Mouse (Mus musculus): ENCODE data around the gene Arhgap45. TPM values are rescaled to one million over a fixed set of nuclear protein-coding genes. Genes with fewer than 3 reads are reported as not detected.
A peak's percentile ranks its signal among the peaks of the same experiment; 100 is the strongest.

Gene Arhgap45
- polyA plus RNA-seq, 1 experiment = 36.8 TPM

DNA sequence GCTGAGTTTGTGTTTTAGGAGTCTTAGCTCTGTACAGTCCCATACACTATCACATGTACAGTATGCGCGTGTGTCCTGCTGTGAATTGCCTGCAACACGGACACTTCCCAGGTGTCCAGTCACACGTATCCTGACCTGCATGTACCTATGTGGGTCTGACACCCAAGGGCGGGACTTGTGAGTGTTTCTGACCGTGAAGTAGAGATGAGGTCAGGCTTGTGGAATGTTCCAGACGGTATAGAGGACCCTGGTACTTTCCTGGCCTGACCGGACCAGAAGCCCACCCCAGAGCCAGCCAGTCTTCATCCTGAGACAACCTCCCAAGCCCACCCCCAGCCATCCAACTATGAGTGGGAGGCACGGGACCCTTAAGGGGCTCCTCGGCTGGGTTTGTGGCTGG, 870 bp upstream of the Arhgap45 start:
- 86% methylated on average over 10 of the region's 10 CpGs for WGBS
- Histone ChIP-seq H3K27me3 (ENCODE audit: control insufficient read depth, insufficient read depth, low read length) (no peaks in the 10 kb centered on the region), H3K4me1 (ENCODE audit: control insufficient read depth, insufficient read depth, insufficient read length, low read length) (peaks cover 19% of the 10 kb centered on the region), H3K36me3 (ENCODE audit: control insufficient read depth, insufficient read depth, low read length) (peaks cover 13% of the 10 kb centered on the region), H3K4me3 (ENCODE audit: low read depth, low read length) (no peak overlapping the region), H3K27ac (ENCODE audit: insufficient read depth, low read depth, low read length) (no peak overlapping the region)
- no peak for TF ChIP-seq POLR2A (IDR thresholded peaks at IDR 0.05; ENCODE audit: low read depth, low read length)
- no peak for TF ChIP-seq CTCF (IDR thresholded peaks at IDR 0.05; ENCODE audit: extremely low read depth, insufficient read length, insufficient replicate concordance, low read depth, low read length)

DNA sequence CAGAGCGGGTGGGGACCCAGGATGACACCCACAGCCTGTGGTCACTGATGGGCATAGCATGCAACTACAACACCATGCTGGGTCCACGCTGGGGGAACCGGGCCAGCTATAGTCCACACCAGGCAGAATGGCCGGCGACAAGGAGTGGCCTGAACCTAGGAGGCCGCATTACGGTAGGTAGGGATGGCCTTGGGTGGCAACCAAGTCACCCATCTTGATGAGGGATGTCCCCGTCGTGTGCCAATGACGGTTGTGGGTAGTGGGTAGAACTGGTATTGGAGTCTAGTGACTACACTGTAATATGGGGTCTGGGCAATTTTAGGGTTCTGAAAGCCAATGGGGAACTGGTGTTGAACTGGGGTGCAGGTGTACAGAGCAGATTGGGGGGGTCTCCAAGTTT, 478 bp downstream of the Arhgap45 start:
- 0 out of 2 replicates have a peak, but pooled peaks cover 2% of the 10 kb centered on the region for H3K36me3 ChIP-seq (ENCODE audit: control insufficient read depth, insufficient read depth, low read length)
- peaks cover 20% of the 10 kb centered on the region for H3K4me1 ChIP-seq (ENCODE audit: control insufficient read depth, insufficient read depth, insufficient read length, low read length)
- no peaks in the 10 kb centered on the region for H3K27me3 ChIP-seq (ENCODE audit: control insufficient read depth, insufficient read depth, low read length)
- peak overlapping the region; percentile 93 for H3K27ac ChIP-seq (ENCODE audit: insufficient read depth, low read depth, low read length)
- TF ChIP-seq CTCF (IDR thresholded peaks at IDR 0.05; ENCODE audit: extremely low read depth, insufficient read length, insufficient replicate concordance, low read depth, low read length) (no peak), POLR2A (IDR thresholded peaks at IDR 0.05; ENCODE audit: low read depth, low read length) (no peak)
- H3K4me3 ChIP-seq (ENCODE audit: low read depth, low read length) = peak overlapping the region; percentile 69
- 82% methylated on average over 10 of the region's 10 CpGs for WGBS

DNA sequence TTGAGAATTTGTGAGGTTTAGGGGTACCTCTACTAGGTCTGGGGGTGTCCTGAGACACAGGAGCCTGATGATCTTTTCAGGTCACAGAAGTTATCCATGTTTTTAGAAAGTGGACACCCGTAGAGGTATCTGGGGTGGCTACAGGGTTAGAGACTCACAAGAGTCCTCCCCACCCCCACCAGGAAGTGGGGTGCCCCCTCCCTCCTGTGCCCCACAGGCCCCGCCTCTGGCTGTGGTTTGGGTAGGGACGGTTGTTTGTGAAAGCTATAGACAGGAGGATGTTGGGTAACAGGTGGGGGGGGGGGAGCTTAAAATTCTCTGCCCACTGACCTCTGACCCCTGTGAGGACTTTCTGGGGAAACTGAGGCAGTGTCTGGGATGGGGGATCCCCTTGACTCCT, 908 bp downstream of the Arhgap45 start:
- Histone ChIP-seq H3K27ac (ENCODE audit: insufficient read depth, low read depth, low read length) (peak overlapping the region; percentile 93), H3K4me3 (ENCODE audit: low read depth, low read length) (peak overlapping the region; percentile 69), H3K4me1 (ENCODE audit: control insufficient read depth, insufficient read depth, insufficient read length, low read length) (peaks cover 20% of the 10 kb centered on the region), H3K36me3 (ENCODE audit: control insufficient read depth, insufficient read depth, low read length) (0 out of 2 replicates have a peak, but pooled peaks cover 2% of the 10 kb centered on the region), H3K27me3 (ENCODE audit: control insufficient read depth, insufficient read depth, low read length) (no peaks in the 10 kb centered on the region)
- WGBS = 39% methylated on average over 3 of the region's 3 CpGs
- TF ChIP-seq POLR2A (IDR thresholded peaks at IDR 0.05; ENCODE audit: low read depth, low read length) (no peak), CTCF (IDR thresholded peaks at IDR 0.05; ENCODE audit: extremely low read depth, insufficient read length, insufficient replicate concordance, low read depth, low read length) (no peak)

DNA sequence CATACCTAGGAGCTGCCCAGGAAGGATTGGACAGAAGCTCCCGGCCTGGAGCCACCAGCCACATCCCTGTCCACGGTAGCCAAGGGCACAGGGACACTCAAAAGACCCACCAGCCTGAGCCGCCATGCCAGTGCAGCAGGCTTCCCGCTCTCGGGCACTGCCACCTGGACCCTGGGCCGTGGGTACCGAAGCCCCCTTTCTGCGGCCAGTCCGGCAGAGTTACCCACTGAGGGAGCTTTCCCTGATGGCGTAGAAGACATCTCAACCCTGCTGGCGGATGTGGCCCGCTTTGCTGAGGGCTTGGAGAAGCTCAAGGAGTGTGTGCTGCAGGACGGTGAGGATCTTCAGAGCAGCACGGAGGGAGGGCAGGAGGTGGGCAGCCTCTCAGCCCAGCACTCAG, 1.3 kb downstream of the Arhgap45 start:
- Histone ChIP-seq H3K27me3 (ENCODE audit: control insufficient read depth, insufficient read depth, low read length) (no peaks in the 10 kb centered on the region), H3K4me3 (ENCODE audit: low read depth, low read length) (peak overlapping the region; percentile 60), H3K4me1 (ENCODE audit: control insufficient read depth, insufficient read depth, insufficient read length, low read length) (peaks cover 20% of the 10 kb centered on the region), H3K36me3 (ENCODE audit: control insufficient read depth, insufficient read depth, low read length) (0 out of 2 replicates have a peak, but pooled peaks cover 2% of the 10 kb centered on the region), H3K27ac (ENCODE audit: insufficient read depth, low read depth, low read length) (peak overlapping the region; percentile 91)
- no peak for TF ChIP-seq POLR2A (IDR thresholded peaks at IDR 0.05; ENCODE audit: low read depth, low read length)
- TF ChIP-seq CTCF (IDR thresholded peaks at IDR 0.05; ENCODE audit: extremely low read depth, insufficient read length, insufficient replicate concordance, low read depth, low read length) = no peak
- 76% methylated on average over 14 of the region's 14 CpGs for WGBS

DNA sequence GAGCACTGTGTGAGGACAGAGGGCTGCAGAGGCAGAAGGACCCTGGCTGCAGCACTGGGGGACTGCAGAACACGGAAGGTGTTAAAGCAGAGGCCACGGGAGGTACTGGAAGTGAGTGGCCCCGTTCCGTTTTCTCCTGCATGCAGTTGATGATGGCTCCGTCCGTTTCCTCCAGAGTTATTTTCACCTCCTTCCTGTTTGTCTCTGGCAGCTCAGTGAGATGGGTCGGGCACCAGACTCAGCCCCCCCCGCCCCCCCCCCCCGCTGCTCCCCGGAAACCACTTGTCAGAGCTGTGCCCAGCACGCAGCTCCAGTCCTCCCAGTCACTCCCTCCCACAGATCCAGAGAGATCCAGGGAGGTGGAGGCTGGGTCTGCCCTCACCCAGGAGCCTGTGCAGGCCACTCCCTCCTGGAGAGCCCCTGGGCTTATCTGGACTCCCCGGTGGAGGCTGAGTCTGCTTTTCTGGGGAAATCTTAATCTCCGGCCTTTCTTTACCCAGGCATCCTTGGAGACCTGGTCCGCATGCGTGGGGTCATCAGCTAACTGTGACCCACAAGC, 2.4 kb downstream of the Arhgap45 start:
- Histone ChIP-seq H3K27me3 (ENCODE audit: control insufficient read depth, insufficient read depth, low read length) (no peaks in the 10 kb centered on the region), H3K4me3 (ENCODE audit: low read depth, low read length) (peak overlapping the region; percentile 39), H3K36me3 (ENCODE audit: control insufficient read depth, insufficient read depth, low read length) (0 out of 2 replicates have a peak, but pooled peaks cover 2% of the 10 kb centered on the region), H3K4me1 (ENCODE audit: control insufficient read depth, insufficient read depth, insufficient read length, low read length) (peaks cover 23% of the 10 kb centered on the region), H3K27ac (ENCODE audit: insufficient read depth, low read depth, low read length) (peak overlapping the region; percentile 53)
- WGBS = 8% methylated on average over 12 of the region's 15 CpGs
- TF ChIP-seq POLR2A (IDR thresholded peaks at IDR 0.05; ENCODE audit: low read depth, low read length) (no peak), CTCF (IDR thresholded peaks at IDR 0.05; ENCODE audit: extremely low read depth, insufficient read length, insufficient replicate concordance, low read depth, low read length) (no peak)

DNA sequence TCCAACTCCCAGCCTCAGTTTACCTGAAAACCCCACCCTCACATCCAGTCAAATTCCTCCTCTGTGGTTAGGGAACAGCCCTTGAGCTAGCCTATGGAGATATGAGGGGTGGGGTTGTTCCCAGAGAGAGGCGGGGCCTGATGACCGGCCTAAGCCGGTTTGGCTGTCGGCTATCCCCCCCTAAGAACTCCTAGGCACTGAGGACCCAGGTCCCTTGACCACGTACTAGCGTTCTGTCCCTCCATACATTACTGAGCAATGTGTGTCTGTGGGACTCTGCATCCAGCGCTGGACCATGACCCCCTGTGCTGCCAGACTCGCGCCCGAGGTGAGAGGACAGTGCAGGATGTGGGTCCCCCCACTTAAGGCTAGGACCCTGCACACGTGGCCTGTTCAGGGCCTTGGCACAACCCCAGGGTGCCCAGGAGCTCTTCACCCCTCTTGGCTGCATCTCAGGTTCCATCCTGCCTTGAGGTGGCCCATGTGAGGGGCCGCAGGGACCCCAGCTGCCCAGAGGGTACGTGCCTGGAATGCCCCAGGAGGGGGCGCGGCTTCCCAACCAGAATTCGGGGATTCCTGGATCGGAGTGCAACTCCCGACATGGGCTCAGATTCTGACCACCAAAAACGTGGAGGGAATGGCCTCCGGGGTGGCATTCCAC, 3.1 kb downstream of the Arhgap45 start:
- WGBS = 41% methylated on average over 20 of the region's 20 CpGs
- Histone ChIP-seq H3K36me3 (ENCODE audit: control insufficient read depth, insufficient read depth, low read length) (0 out of 2 replicates have a peak, but pooled peaks cover 2% of the 10 kb centered on the region), H3K4me3 (ENCODE audit: low read depth, low read length) (peak overlapping the region; percentile 24)

DNA sequence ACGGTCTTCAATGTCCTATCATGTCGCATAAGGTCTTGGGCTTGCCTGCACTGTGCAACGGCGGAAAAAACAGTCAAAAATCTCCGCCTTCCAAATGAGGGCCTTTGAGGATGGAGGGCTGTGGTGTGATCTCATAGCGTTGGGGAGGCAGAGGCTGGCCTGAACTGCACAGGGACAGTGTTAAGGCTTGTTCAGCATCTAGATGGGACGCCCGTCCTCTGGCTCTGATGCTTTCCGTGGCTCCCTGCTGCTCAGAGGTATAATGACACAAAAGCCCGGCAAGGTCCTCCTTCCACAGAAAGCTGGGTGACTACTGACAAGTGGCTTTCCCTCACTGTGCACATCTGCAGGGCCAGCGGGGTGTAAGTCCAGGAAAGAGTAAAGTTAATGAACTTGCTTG, 3.7 kb downstream of the Arhgap45 start:
- no peak for TF ChIP-seq POLR2A (IDR thresholded peaks at IDR 0.05; ENCODE audit: low read depth, low read length)
- no peak for TF ChIP-seq CTCF (IDR thresholded peaks at IDR 0.05; ENCODE audit: extremely low read depth, insufficient read length, insufficient replicate concordance, low read depth, low read length)
- H3K27ac ChIP-seq (ENCODE audit: insufficient read depth, low read depth, low read length) = no peak overlapping the region
- H3K27me3 ChIP-seq (ENCODE audit: control insufficient read depth, insufficient read depth, low read length) = no peaks in the 10 kb centered on the region
- 0 out of 2 replicates have a peak overlapping the region, but pooled peaks have one; percentile 22 for H3K4me3 ChIP-seq (ENCODE audit: low read depth, low read length)
- WGBS = 58% methylated on average over 11 of the region's 11 CpGs
- 0 out of 2 replicates have a peak, but pooled peaks cover 2% of the 10 kb centered on the region for H3K36me3 ChIP-seq (ENCODE audit: control insufficient read depth, insufficient read depth, low read length)
- H3K4me1 ChIP-seq (ENCODE audit: control insufficient read depth, insufficient read depth, insufficient read length, low read length) = peaks cover 19% of the 10 kb centered on the region

More for the DNA sequence above, 3.1 kb downstream of the Arhgap45 start:
- Histone ChIP-seq H3K27me3 (ENCODE audit: control insufficient read depth, insufficient read depth, low read length) (no peaks in the 10 kb centered on the region), H3K27ac (ENCODE audit: insufficient read depth, low read depth, low read length) (peak overlapping the region; percentile 13; the same call in 1 of the 2 replicates), H3K4me1 (ENCODE audit: control insufficient read depth, insufficient read depth, insufficient read length, low read length) (peaks cover 21% of the 10 kb centered on the region)
- no peak for TF ChIP-seq CTCF (IDR thresholded peaks at IDR 0.05; ENCODE audit: extremely low read depth, insufficient read length, insufficient replicate concordance, low read depth, low read length)
- no peak for TF ChIP-seq POLR2A (IDR thresholded peaks at IDR 0.05; ENCODE audit: low read depth, low read length)

Measured in small intestine, adult 2 months (tissue).